Mouse (Mus musculus) thymus, postnatal 10 days (tissue): ENCODE measurements around the gene Syvn1.
A peak's percentile ranks its signal among the peaks of the same experiment; 100 is the strongest.

Source experiments
- DNase-seq, 2 experiments: peaks; one replicate each; pipeline ENCODE4 v3.0.0; 2021; ENCODE audit warnings: low spot score in 2 of 2

The Syvn1 gene

GRCm38 (mm10) chr19:6067724-6068415 is 21.5 kb downstream of the Syvn1 start, which contains the start of gene Tm7sf2:
Tm7sf2 (minus strand) TSS chr19:6068373.
- DNase-seq, result peak; percentile 81 to 83

DNA sequence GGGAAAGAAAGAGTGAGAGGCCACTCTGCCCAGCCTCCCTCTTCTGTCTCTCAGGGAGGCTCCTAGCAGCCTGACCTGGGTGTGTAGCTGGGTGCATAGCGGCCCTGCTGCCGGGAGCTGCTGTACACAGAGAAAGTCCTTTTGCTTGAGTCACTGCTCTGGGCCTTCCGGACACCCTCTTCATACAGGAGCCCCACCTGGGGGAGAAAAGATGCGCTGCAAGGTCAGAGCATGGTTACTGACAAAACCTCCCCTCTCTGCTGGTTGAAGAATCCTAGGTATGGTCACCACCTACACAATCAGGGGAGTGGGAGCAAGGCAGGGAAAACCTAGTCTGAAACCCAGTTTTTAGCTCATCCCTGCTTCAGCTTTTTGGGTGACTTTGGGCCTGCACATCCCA is 22.6 kb downstream of the Syvn1 start:
- DNase-seq, result peak in 1 of 2 experiments; percentile 47

GRCm38 (mm10) chr19:6069851-6070250 is 23.5 kb downstream of the Syvn1 start:
- DNase-seq, result no peak

- DNase-seq, result no peak
These were observed 24.3 kb downstream of the Syvn1 start for GRCm38 (mm10) chr19:6070571-6071250.

DNA sequence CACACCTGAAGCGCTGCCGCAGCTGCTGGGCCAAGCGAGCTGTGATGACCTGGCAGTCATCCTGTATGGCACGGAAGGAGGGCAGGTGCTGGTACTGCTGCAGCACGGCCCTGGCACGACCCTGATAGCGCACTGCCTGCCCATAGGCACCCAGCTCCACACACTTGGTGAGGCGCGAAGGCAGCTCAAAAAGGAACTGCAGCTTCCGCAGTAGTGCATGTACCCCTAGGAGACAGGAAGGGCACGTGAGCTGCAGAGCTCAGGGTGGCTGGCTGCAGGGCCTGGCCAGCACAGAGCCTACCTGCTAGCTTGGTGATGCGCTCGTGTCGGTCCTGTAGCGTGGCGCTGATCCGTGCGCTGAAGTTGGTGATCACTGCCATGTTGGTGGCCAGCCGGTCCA is 24.9 kb downstream of the Syvn1 start:
- no peak for DNase-seq

- no peak for DNase-seq
These were observed 27.5 kb downstream of the Syvn1 start for GRCm38 (mm10) chr19:6073889-6074288.

DNA sequence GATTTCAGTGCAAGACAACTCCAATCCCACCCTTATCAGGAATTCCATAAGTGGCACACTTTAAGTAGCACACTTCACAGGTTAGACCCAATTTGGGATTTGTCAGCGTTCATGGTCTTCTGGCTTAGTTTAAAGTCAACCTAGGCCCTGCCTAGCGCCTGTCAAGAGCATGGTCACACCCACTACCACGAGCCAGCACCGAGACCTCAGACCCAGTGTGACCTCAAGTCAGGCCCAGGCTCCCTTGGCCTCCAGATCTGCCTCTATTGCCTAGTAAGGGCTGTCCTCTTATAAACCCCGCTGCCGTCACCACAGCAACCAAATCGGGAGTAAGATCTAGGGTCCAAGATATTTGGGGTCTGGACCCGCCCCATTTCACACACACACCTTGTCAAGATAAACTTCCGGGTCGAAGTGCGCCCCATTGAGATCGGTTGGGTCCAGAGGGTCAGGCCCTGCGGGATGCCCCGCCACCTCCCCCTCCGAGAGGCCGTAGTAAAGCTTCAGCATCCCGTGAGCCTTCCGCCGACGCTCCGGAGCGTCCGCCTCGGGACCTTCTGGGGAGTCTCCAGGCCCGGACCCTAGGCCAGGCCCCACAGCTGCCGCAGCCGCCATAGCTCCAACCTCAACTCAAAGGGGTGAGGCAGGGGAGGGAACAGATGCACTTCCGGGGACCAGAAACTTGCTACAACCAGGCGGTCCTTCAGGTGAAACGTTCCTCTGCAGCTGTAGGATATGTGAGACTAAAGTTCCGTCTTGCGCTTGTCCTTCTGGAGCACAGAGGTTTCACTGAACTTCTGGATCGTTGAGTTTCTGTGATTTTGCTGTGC is 30.4 kb downstream of the Syvn1 start, which contains the start of gene Vps51:
Gene Vps51, minus strand, starts transcription at position 668 of the 830 bp plus-strand sequence.
- peak; percentile 79 to 81 for DNase-seq

DNA sequence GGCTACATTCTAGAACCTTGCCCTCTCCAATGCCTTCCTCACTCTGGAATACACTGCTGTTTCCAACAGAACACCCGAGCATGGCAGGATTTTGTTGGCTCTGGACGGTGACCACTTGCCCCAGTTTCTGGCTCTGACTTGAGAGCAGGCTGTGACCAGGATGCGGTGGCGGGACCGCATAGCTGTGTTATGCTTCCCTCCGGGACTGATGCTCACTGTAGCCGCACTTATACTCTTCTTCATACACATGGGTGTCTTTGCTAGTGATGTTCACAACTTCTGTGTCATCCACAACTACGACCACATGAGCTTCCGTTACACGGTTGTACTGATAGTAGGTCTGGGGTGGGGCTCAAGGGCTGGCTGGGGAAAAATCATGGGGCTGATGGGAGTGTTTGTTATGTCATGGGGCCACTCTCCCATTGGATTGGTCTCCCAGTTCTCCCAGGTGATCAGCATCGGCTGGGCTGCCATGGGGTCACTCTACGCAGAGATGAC is 33.7 kb downstream of the Syvn1 start, which contains the start of gene Tmem262:
Gene Tmem262, plus strand, starts transcription at position 51 of the 498 bp plus-strand sequence.
- no peak for DNase-seq

- no peak for DNase-seq
These were observed 35.8 kb downstream of the Syvn1 start, which contains the start of gene Gm28374 for GRCm38 (mm10) chr19:6082156-6082555. Gm28374 (minus strand) TSS chr19:6082256.

DNA sequence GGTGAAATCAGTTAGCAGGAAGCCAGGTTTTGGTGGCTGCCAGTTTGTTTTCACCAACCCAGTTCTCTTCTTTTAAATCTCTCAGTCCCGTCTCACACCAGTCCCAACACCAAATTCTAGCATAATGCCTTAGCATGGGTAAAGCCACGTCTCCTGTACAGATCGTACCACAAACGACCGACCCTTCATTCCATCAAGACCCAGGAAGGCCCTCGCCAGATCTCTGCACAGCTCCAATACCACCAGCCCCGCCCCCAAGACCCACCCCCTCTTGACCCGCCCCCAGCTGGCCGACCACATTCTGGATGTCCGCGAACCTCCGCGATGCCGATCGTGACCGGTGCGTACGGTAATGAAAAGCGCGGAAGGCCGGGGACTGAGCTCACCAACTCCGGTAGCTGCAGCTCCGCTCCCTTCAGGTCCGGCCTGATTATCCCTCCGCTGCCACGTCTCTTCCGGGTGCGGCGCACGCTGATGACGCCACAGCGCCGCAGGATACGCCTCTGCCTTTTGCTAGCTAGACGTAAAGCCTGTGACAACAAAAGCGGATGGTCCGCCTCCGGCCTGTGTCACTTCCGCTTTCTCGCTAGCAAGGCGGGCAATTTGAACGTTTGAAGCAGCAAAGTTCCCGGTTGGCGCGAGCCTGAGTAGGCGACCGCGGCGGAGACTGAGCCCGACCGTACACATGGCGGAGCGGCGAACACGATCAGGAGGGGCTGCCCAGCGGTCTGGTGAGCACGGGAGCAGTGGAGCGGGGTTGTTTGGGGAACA is 38.3 kb downstream of the Syvn1 start, which contains the start of the genes Zfpl1 and Cdca5:
Gene Zfpl1, minus strand, starts transcription at position 479 of the 771 bp plus-strand sequence.
Gene Cdca5, plus strand, starts transcription at position 506 of the 771 bp plus-strand sequence.
- peak; percentile 94 to 96 for DNase-seq

DNA sequence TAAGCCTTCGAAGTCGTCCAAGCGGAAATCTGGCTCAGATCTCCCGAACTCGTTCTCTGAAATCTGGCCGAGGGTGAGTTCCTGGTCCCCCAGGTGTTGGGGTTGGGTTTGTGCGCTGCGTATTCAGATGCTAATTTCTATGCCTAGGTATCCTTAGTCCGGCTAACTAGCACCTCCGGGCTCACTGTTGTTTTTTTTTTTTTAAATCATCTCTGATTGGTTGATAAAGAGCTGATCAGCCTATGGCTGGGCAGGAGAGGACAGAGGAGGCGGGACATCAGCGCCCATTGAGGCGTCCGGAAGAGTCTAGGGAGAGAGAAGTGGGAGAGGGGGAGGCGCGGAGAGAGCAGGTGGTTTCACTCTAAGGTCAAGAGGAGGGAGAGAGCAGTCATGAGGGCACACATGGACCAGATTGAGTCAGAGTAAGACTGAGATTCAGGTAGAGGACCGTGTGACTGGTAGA is 39.1 kb downstream of the Syvn1 start:
- peak; percentile 52 to 55 for DNase-seq

DNA sequence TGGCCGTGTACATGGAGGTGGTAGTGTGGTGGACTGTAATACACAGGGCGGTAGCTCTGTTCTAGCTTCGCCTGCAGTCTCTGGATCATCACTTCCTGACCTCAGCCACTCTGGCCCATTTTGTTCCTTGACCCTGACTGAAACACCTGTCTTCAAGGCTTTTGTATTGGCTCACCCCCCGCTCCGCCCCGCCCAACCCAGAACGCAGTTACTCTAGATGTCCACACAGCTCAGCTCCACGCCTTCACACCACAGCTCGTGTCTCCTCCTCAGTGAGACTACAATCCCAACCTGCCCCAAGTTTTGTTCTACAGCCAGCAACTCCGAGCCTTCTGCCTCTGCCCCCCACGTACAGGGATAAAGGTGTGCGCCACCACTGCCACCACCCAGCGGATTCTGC is 42.5 kb downstream of the Syvn1 start:
- DNase-seq, result no peak

DNA sequence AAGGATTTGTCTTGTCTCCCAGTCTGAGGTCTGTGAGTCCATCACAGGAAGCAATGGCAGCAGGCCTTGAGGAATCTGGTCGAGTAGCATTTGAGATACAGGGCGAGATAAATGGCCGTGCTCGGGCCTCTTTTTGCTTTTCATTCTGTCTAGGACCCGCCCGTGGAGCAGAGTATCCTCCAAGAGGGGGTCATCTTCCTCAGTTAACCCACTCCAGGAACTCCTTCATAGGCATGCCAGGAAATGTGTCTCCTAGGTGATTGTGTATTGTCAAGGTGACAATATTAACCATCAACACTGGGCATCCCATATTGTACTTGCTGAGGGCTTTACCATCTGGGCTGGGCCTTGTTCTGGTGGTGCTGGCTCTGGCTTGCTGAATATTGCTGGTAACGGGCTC is 47.7 kb downstream of the Syvn1 start, which contains the start of gene AC131692.1:
Gene AC131692.1, plus strand, starts transcription at position 301 of the 400 bp plus-strand sequence.
- DNase-seq, result no peak

DNA sequence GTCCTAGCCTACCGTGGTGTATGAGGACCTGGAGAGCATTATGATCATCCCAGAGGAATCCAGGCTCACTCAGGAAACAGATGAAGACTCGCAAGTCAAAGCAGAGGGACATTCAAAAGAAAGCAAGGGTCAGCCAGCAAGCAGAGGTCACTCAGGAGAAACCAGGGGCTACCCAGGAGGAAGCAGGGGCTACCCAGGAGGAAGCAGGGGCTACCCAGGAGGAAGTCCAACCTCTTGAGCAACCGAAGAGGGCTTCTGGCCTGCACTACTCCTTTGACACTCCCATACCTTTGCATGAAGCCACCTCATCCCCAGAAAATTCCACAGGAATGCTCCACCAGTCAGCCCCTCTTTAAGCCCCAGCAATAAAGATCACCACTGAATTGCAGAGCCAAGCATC is 51.5 kb downstream of the Syvn1 start:
- DNase-seq, result no peak

DNA sequence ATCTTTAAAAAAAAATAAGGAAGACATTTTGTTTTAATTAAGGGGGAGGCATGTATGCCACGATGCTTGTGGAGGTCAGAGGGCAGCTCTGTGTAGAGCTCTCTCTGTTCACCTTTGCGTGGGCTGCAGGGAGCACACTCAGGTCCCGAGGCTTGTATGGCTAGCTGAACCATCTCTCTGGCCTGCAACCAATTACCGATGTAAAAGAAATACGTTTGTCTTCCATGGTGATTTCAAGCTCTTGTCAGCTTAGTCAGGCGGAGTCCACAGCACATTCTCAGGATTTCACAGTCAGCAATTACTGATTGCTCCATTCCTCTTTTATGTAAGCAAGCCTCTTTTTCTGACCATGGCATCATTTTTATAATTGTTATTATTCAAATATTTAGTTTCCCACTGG is 54.8 kb downstream of the Syvn1 start:
- DNase-seq, result no peak

DNA sequence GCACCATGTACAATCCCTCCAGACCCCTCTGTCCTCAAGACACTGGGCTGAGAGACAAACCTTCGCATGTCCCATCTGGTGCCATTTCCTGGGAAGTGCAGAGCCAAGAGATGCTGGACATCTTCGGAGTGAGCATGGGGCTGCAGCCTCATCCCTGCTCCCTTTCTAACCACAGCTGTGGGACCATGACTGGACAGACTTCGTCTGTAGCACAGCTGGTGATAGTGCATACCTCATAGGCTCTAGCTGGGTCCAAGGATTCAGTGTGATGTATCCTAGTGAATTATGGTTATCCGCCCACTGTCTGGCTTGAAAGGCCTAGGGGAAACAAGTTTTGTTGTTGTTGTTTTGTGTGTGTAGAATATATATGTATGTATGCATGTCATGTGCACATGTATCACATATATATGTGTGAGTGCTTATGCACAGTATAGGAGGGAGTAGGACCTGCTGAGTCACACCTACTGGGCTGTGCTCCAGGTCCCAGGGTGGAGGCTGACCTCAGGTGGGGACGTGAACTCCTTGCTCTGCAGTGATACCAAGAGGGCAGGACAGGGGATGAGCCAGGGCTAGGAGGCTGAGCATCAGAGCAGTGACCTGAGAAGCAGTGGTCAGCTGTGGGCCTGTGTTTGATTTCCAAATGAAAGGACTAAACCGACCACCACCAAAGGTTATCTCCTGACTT is 55.9 kb downstream of the Syvn1 start:
- no peak for DNase-seq
